Mouse (Mus musculus) induced T-regulatory cell, adult 2 months (primary cell): Measurements from ENCODE around the gene Ly75.

Experiments used
- DNase-seq: peaks from one replicate; pipeline ENCODE4 v3.0.0-alpha.2; 2012; ENCODE audit warnings: low read depth

Ly75 gene

DNA sequence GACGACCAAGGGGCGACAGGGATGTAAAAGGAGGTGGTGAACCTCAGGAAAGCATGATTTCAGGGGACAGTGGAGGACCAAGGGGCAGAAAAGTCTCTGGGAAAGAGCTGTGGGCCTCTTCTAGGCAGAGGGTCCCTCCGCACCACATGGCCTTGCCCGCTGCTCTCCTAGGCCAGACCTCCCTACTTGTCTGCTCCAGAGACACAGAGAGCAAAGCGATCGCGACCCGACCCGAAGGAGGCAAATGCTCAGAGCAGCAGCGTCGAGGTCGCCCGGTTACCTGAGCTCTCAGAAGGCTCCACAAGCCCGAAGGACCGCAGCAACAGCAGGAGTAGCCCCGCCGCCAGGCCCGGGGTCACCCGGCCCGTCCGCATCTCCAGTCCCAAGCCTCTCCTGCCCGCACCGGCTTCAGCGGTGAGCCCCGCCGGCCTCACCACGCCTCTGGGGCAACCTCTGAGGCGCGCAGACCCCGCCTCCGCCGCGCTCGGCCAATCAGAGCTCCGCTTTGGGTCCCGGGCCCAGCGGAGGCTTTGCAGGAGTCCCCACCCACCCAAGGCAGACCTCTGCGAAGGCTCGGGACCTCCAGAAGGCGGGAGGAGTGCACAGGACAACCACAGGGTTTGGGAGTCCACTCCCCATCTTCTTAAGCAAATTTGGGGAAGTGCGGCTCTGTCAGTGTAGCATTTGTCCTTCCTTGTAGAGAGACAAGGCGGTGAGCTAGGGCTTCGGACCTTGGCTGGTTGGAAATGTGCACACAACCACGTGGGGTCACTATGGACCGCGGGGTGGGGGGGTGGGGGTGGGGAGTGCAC is at the start of gene Ly75:
TSS of gene Ly75 (minus strand) at position 446 of the 812 bp plus-strand sequence.
- DNase-seq: peak; percentile 93

DNA sequence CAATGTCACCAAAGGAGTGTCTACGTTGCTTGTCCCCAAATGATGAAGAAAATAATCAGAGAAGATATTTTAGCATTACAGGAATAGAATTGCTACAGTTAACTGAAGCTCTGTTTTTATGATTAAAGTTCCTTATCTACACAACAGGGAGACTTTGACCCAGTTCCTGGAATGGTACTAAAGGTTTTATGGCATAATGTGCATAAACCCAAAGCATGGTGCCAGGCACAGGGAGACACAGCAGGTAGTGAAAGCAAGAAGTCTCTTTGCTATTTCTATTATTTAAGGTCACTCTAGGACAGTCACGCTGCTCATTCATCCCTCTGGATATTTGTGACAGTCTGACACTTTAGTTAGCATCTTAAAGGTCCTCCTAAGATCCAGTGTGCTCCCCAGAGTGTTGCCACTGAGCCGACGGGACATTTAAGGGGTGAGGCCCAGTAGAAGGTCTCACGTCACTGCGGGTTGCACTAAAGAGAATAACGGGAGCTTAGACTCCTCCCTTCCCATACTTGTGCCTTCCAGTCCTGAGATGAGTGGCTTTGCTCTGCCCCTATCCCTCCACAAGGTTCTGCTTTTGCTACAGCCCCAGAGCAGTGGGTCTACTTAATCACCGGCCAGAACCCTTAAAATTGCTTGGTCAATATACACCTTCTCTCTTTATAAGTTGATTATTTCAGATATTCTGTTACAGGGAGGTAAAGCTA is 47.4 kb upstream of the Ly75 start:
- DNase-seq: no peak

DNA sequence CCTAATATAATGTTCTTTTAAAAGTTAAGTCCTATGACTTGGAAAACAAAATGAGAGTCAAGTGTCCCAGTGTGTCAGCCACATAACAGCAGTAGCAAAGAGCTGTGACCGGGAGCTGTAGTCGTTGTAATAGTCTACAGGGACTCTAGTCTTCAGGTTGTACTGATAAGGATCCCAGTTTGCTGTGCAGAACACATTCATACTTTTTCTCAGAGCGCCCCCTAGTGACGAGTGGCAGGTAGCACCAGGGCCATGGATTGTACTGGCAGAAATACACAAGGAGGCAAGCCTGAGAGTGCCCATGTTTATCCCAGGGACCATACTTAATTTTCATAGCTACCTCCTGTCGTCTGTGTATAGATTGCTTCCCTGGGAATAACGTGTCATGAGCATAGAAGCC is 35.0 kb upstream of the Ly75 start:
- DNase-seq: peak; percentile 83

DNA sequence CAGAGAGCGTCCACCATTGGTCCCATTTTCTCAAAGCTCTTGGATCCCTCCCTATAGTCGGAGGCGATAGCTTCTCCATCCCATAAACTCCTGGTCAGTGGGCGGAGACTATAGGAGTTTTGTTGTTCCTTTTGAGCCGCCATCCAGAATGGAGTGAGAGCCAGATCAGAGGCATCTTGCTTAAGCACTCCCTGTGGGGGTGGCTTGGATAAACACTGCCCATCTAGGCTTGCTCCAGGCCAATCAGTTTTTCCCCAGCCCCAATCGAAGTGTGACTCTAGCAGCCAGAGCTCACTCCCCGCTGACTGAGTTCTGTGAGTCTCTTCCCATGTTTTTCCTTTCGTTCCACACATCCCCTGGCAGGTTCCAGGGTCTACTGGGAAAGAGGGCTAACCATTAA is 31.2 kb upstream of the Ly75 start:
- DNase-seq: no peak

DNA sequence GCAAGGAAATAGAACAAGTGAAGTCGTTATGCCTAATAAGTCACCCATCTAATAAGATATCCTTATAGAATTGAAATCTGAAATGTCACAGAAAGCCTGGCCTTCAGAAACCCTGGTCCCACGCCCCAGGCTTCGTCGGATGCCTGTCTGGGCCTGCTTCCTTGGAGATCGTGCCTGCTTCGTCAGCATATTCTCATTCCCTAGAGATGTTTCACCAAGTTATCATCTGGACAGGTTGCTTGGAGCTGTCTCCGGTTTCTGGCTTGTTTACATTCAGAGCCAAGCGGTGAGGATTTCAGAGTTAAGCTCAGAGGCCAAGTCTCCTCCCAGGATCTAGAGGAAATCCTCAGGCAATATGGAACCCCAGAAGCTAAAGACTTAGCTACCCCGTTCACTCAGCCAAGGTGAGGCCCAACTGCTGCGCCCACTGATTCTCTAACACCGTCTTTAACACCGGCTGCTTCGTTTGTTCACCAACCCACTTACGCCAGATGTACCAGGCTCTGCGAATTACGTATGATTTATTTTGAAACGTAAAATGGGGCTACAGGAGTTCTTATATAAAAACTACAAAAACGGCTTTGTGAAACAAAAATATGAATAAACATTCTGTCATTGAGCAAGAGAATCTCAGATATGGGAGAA is 30.0 kb upstream of the Ly75 start:
- DNase-seq: no peak

DNA sequence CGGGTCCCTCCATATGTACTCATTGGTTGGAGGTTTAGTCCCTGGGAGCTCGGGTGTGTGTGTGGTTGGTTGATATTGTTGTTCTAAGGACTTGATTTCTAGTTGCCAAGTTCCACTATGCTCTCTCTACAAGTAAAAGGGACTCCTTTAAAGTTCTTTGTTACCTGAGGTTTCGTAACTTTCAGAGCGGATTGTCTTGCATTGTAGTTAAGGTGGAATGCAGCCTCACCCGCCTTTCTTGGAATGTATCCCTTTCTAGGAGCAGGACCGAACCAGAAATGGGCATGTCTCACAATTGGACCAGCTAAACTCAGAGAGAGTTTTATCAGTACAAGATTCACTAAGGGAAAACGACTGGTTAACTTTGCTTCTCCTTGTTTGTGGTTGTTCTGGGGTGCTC is 28.1 kb upstream of the Ly75 start:
- DNase-seq: no peak

DNA sequence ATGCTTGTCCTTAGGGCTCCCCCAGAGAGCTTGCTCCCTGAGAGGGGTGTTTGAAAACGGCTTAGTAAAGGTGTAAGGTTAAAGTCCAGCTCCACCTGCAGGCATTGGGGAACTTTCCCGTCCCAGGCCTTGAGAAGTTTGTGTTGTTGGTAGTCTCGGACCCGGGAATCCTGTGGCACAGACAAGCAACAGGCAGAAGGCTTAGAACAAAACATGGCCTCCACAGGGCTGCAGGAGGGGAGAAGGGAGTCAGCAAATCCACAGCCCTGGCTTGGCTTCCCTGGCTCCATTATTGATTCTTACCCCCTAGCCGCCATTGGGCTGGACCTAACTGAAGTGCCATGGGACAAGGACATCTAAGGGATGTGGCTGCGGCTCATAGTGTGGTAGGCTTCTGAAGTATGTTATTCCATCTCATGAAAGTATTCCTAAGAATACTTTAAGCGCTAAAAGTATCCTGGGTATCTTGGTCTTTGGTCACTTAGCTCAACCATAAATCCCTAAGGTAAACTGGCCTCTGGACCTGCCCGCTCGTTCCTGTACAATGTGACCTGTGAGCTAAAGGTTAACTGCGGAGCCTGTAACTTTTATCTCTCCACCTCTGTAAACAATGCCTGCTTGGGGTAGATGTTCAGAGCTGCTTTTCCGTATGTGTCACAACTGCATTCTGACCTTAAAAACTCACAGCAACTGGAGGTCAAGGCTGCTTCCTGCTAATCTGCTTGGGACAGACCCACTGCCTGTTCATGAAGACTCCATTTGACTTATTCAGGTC is 27.1 kb upstream of the Ly75 start:
- DNase-seq: no peak

DNA sequence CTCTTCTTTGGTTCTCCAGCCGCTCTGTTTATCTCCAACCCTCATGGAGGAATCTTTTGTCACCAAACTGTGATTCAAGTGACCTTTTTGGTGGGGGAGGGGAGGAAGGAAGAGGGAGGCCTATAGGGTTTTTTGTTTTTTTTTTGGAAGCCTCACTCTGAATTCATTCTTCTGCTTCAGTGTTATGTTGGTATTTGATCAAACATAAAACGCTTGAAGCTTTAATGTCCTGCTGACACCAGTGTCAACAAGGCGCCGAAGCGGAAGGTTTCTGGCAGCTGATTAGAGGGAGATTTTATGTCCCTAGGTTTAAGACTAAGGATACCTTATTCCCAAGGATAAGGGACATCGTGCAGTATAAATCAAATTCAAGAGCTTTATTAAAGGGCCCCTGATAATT is 26.1 kb upstream of the Ly75 start:
- DNase-seq: no peak

DNA sequence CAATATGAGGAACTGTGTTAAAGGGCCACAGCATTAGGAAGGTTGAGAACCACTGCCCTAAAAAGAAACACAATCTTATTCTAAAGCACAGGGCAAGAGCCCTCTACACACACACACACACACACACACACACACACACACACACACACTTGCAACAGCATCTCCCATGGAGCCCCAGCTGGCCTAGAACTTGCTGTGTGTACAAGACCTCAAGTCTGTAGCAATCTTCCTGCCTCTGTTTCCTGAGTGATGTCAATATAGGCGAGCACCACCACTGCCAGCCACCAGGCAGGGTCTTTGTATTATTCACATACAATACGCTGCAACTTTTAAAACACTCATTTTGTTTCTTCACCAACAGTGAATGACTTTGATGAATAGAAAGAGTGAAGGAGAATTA is 24.3 kb upstream of the Ly75 start:
- DNase-seq: no peak

DNA sequence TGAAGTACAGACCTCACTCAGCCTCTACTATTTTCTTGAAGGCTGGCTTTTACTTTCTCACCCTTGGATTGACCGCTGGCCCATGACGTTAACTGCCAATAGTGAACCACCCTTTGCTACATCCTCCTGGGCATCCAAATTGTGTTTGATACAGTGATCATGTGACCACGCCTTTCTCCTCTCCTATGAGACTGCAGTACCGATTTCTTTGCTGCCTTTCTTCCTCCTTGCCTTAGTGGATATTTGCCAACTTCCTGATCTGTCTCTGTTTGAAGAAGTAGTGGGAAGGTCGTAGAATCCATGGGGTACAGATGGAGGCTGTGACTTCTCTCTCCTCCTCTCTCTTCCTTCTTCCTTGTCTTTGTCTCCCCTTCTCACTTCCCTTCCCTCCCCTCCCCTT is 22.3 kb upstream of the Ly75 start:
- DNase-seq: no peak

DNA sequence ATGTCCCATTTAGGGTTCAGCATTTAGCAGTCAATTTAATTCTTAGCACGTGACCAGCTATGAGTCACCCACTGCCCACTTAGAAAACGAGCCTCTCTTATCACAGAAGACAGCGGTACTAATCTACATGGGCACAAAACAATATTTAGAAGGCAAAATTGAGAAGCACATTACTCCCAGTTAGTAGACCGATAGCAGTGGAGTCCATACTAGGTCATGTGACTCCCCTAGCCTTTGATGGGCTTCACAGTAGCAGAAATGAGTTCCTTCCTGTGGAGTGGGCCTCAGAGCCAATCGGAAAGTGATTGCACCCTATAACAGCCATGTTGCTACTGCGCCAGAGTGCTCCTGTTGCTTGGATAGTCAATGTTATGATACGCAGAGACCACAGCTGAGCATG is 21.7 kb upstream of the Ly75 start:
- DNase-seq: no peak

DNA sequence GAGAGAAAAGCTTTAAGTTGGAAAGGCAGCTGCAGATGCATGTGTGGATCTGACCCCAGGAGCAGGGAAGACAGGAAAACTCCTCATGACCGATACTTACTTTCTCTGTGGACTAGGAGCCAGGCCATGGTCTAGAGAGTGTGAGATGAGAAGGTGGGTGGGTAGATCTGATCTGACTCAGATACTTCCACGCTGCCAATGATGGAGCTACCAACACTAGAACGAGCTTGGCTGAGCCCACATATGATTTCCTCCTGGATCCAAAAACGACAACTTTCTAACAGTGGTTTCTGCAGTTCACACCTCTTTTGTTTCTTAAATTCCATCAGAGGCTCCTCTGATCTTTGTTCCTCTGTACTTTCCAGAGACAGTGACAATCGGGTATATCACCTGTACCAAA is 18.6 kb upstream of the Ly75 start:
- no peak for DNase-seq

DNA sequence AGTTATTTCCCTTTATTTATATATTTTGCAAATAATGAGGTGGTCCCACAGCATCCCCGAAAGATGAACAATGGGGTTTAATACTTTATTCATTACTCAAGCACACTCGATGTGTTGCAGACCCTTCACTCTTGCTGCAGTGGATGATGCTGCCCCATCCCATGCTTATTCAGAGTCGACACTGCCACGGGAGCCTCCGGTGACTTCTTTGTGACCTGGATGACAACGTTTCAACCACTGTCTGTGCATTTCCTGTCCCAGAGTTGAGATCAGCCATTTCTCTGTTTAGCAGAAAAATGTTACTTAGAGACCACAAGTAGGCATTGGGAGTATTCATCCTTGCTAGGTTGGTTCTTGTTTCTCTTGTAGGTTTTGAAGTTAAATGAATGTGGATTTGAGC is 10.7 kb upstream of the Ly75 start:
- DNase-seq: no peak

DNA sequence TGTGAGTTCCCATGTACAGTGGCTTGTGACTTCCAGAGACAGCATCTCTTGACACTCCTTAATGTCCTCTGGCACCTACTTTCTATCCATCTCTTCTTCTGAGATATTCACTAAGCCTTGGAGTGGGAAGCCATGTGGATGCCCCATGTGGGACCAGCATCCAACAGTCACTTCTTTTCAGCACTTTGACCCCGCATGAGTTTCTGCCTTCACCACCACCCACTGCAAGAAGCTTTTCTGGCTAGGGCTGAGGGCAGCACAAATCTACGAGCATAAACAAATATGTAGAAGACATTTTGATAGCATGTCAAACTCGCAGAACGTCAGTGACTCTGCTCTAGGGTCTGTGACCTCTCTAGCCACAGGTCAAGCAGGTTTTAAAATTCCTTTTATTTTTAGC is 9.2 kb upstream of the Ly75 start:
- no peak for DNase-seq

DNA sequence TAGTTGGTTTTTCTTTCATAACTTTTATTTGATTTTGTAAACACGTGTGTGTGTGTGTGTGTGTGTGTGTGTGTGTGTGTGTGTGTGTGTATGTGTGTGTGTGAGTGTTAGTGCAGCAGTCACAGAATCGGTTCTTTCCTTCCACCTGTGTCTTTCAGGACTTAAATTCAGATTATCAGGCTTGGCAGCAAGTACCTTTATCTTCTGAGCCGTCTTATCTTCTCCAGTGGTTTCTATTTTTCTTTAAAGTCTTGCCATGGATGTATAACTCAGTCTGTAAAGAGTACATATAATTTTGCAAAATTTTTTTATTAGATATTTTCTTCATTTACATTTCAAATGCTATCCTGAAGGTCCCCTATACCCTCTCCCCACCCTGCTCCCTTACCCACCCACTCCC is 4.3 kb upstream of the Ly75 start:
- DNase-seq: no peak

DNA sequence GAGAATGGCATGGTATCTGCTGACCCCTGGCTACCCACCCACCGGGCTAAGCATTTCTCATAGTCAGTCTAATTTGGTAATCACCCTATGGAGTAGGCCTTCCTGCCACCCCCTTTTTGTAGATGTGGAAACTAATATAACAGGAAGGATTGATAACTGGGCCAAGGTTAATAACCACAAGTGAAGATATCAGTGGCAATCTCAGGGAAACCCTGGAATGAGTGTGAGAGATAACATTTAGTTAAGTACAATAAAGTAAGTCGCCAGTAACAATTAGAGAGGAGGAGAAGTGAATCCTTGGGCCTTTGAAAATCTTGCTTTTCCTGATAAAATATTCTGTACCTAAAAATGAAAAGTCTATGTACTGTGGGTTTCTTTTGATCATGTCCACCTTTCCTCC is 3.7 kb upstream of the Ly75 start:
- DNase-seq: no peak

DNA sequence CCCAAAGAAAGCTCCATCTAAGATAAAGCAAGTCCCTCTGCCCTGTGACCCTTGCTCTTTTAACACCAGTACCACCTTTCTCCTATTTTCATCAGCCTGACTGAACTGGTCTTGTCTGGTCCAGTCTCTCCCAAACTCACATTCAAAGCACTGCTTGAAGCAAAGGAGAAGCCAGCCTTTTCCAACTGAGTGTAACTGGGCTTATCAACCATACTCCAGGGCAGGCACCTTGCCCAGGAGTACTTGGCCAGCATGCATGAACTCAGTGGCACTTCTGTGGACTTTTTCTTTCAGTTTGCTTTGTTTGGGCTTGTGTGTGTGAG is 1.6 kb upstream of the Ly75 start:
- peak; percentile 24 for DNase-seq

DNA sequence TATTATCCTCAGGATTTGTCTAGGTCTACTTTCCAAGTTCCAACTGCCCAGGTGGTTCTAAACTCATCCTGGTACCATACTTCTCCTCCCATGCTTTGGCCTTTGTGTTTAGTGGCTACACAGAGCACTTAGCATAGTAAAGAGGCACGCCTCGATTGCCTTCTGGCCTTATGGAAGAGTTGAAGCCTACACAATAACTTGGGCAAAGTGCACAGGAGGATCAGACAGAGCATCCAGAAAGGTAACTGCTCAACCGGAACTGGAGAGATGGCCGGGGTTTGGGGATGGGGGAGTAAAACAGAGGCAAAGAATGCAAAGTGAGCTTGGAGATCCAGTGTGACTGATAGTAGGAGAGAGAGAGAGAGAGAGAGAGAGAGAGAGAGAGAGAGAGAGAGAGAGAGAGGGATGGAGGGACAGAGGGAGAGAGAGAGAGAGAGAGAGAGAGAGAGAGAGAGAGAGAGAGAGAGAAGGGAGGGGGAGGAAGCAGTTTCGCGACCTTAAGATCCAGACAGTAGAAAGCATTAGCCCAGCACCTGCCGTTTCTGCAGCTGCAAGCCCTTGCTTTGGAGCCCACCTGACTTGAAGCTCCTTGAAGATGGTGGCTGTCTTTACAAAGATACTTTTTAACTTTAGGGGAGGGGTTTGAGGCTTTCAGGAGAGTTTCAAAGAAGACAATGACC is 1.1 kb upstream of the Ly75 start:
- peak; percentile 20 for DNase-seq

DNA sequence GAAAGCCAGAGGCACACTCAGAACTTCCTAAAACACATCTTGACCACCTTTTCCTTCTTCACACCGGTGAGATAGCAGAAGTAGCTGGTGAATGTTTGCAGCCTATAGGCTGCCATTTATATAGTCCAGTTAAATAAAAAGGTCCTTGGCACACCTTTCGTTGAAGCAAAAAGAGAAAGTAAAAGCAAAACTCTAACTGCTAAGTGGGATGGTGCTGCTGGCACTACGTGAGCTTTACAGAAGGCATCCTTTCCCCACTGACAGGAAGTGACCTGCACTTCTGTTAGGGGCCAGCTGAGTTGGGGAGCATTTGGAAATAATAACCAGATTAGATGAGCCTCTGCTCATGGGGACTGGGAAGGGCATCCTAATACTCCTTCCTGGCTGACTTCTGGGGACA is 757 bp downstream of the Ly75 start:
- peak; percentile 83 for DNase-seq

DNA sequence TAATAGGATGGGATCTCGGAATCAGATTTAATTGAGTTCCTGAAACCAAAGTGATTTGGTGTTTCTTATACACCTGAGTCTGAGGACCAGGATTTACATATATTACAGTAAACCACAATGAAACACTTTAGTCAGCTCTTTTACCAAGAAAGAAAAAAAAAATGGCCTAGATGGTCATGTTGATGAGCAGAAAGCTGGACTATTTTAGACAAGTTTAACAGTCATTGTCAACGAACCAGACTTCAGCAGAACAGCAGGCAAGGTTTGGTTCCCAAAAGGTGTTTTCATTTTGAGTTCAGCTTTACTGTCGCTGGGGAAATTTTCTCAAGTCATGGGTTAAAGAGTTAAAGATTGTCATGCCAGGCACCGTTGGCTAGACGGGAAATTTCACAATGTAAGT is 5.8 kb downstream of the Ly75 start:
- DNase-seq: no peak

DNA sequence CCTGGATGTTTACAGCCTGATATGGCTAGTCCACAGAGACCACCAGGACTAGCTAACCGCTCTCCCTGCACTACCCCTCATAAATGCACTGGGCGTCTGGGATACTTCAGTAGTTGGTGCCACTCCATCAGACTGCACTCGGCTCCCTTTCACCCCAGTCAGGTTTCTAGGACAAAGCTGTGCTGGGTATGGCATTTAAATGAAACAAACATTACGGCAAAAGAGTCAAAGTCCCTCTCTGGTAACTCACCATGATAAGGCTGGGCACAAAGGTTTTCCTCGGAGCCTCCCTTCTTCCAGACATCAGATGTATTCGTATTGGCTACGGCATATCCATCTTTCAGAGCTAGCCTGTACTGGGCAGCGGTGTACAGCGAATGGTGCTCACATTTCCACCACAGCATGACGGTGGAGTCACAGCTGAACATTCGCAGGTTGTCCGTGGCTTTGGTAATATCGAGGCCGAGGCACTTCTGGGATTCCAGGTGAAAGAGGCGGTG is 7.4 kb downstream of the Ly75 start:
- DNase-seq: no peak

DNA sequence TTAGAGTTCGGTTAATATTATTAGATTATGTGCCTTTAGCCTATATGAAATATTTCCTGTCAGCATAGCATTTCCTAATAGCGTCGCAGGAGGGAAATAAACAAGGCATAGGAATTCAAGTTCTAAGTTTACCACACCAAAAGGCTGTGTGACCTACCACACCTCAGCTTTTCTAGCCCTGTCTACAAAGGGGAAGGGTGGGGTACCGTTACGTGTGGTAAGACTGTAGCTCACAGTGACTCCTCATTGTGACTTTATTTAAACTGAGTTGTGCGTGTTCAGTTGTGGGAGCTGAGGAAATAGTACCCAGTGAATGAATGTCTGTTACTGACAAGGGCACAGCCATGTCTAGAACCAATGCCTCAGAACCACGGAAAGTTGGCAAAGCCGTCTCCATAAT is 8.0 kb downstream of the Ly75 start:
- DNase-seq: no peak
